In the genomic region with DNA sequence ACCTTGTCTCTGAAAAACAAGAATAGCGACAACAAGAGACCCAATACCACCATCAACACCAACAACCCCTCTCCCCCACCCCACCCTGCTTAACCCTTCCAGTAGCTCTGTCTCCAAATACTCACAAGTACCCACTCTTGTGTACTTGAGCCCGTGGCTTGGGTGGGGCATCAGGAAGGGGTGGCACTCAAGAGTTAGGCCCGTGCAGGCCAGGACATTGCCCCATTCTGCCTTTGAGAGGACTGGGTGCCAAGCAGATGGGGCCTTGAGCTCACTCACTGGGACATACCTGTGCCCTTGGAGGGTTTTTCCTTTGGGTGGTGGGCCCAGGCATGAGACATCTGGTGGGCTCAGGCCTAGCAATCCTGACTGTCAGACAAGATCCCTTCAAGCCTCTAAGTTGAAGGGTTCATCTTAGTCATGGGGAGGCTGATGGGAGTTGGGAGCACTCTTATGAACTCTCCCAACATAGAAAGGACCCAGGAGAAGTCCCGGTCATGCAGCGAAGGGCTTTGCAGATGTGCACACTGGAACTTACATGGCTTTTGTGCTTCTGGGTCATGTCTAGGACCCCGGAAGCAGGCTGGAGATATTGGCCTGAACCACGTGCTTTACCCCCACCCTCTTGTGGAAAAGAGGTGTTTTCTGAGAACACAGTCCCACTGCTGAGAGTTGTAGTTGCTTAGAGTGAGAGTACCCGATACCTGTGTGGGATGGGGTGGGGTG, we compare ENCODE assay signal across 9 mouse cellular contexts. TPM values are rescaled to one million over a fixed set of nuclear protein-coding genes. Genes with fewer than 3 reads are reported as not detected.
DNase-seq lines count a peak whose midpoint lies in the region; ATAC-seq and TF ChIP-seq lines count a peak whose summit lies in the region.
"Had no signal": no experiment of that assay in that cellular context is flagged by ENCODE, and none has a peak within 500 bp of the region (broad histone marks: within the 10 kb centered on the region; RNA-seq: fewer than 3 reads in every experiment).

No protein-coding gene starts in this region.

- H3K9me3 ChIP-seq in ES-Bruce4 (replicated peaks; ENCODE audit: control insufficient read depth, insufficient read depth, low read length, poor library complexity, severe bottlenecking), result no peaks in the 10 kb centered on the region
- no peaks in the 10 kb centered on the region for H3K9me3 ChIP-seq in hindbrain, embryonic 11.5 days (ENCODE audit: control insufficient read depth, low read length)
- H3K9me3 ChIP-seq in lung, postnatal 0 days (ENCODE audit: low read length), result no peaks in the 10 kb centered on the region

- H3K4me3 ChIP-seq in ES-Bruce4 (ENCODE audit: low read depth, low read length), result 0 out of 2 replicates have a peak overlapping the region, but pooled peaks have one; percentile 14
- H3K4me3 ChIP-seq in hindbrain, embryonic 11.5 days (ENCODE audit: low read depth, low read length), result peak overlapping the region; percentile 87
- H3K4me3 ChIP-seq in lung, postnatal 0 days (ENCODE audit: low read depth, low read length), result peak overlapping the region; percentile 93

- H3K9ac ChIP-seq in ES-Bruce4 (ENCODE audit: low read depth, poor library complexity, severe bottlenecking), result peak overlapping the region; percentile 27; the same call in 1 of the 2 replicates
- H3K9ac ChIP-seq in hindbrain, embryonic 11.5 days (ENCODE audit: low read depth, low read length), result peak overlapping the region; percentile 75
- peak overlapping the region; percentile 29; the same call in 1 of the 2 replicates for H3K9ac ChIP-seq in lung, postnatal 0 days (replicated peaks; ENCODE audit: low read depth)

- TF ChIP-seq EP300 in ES-Bruce4 (IDR thresholded peaks at IDR 0.05; ENCODE audit: insufficient read depth, low read depth, low read length), result no peak
- TF ChIP-seq EP300 in lung, postnatal 0 days (IDR thresholded peaks at IDR 0.05), result peak; percentile 39; the same call in 1 of the 2 replicates

- DNase-seq in adrenal gland, postnatal 14 days, result peak; percentile 26
- DNase-seq in adrenal gland, postnatal 4 days (ENCODE audit: low spot score in 2 of 2), result no peak
- DNase-seq in hindbrain, embryonic 11.5 days (ENCODE audit: low spot score), result no peak
- DNase-seq in lung, postnatal 0 days (ENCODE audit: low spot score), result peak; percentile 69
- DNase-seq in retina, postnatal 1 day, result no peak
- DNase-seq in testis, postnatal 10 days (ENCODE audit: low spot score), result no peak
- no peak for DNase-seq in left cerebral cortex, adult 9 months (ENCODE audit: low spot score in 2 of 2)
- DNase-seq: kidney, postnatal 10 days had no signal

- ATAC-seq in hindbrain, embryonic 11.5 days (ENCODE audit: low FRiP score), result no peak
- no peak for ATAC-seq in lung, postnatal 0 days

- no peak for TF ChIP-seq POLR2A in ES-Bruce4 (IDR thresholded peaks at IDR 0.05; ENCODE audit: insufficient read depth, low read length)

- H3K4me2 ChIP-seq in hindbrain, embryonic 11.5 days (replicated peaks; ENCODE audit: low read depth, low read length), result peak overlapping the region; percentile 92
- peak overlapping the region; percentile 66 for H3K4me2 ChIP-seq in lung, postnatal 0 days (replicated peaks; ENCODE audit: low read depth, low read length)

- WGBS in hindbrain, embryonic 11.5 days, result 73% methylated on average over 8 of the region's 8 CpGs
- WGBS in lung, postnatal 0 days, result 43% methylated on average over 8 of the region's 8 CpGs

- no peaks in the 10 kb centered on the region for H3K27me3 ChIP-seq in ES-Bruce4 (ENCODE audit: control insufficient read depth, insufficient read depth, low read length, poor library complexity, severe bottlenecking)
- H3K27me3 ChIP-seq in hindbrain, embryonic 11.5 days (ENCODE audit: control insufficient read depth, insufficient read depth, low read length), result no peaks in the 10 kb centered on the region
- no peaks in the 10 kb centered on the region for H3K27me3 ChIP-seq in lung, postnatal 0 days (replicated peaks; ENCODE audit: insufficient read depth, low read length)

- TF ChIP-seq CTCF in ES-Bruce4 (IDR thresholded peaks at IDR 0.05; ENCODE audit: low read depth, low read length), result no peak
- TF ChIP-seq CTCF in lung, postnatal 0 days (IDR thresholded peaks at IDR 0.05), result no peak

- peaks cover 2% of the 10 kb centered on the region for H3K4me1 ChIP-seq in ES-Bruce4 (ENCODE audit: control insufficient read depth, insufficient read depth, low read length)
- peaks cover 32% of the 10 kb centered on the region for H3K4me1 ChIP-seq in hindbrain, embryonic 11.5 days (replicated peaks; ENCODE audit: control insufficient read depth, insufficient read depth, low read length)
- H3K4me1 ChIP-seq in lung, postnatal 0 days (ENCODE audit: insufficient read depth, low read depth, low read length), result peaks cover 44% of the 10 kb centered on the region

- H3K36me3 ChIP-seq in ES-Bruce4 (ENCODE audit: control insufficient read depth, insufficient read depth, low read length, poor library complexity, severe bottlenecking), result peaks cover 3% of the 10 kb centered on the region; the same call in 1 of the 2 replicates
- H3K36me3 ChIP-seq in hindbrain, embryonic 11.5 days (ENCODE audit: control insufficient read depth, insufficient read depth, low read length), result 0 out of 2 replicates have a peak, but pooled peaks cover 5% of the 10 kb centered on the region
- H3K36me3 ChIP-seq in lung, postnatal 0 days (ENCODE audit: insufficient read depth, low read length), result peaks cover 7% of the 10 kb centered on the region; the same call in 1 of the 2 replicates

- peak overlapping the region; percentile 94 for H3K27ac ChIP-seq in ES-Bruce4 (ENCODE audit: insufficient read depth, low read length)
- peak overlapping the region; percentile 93; the same call in 1 of the 2 replicates for H3K27ac ChIP-seq in hindbrain, embryonic 11.5 days (ENCODE audit: low read depth, low read length)
- H3K27ac ChIP-seq in lung, postnatal 0 days (ENCODE audit: low read length), result peak overlapping the region; percentile 100

RNA-seq across cellular contexts. Expression of a gene that starts 4.3 kb away (rescaled TPM):
- 39.3 and 44.9 TPM in 2 replicates for total RNA-seq in adrenal gland, postnatal 14 days (2021)
- total RNA-seq in adrenal gland, postnatal 4 days (2021), result 10 to 100 TPM; 60.5 to 70.3 TPM
- 14.2 and 16.3 TPM in 2 replicates for polyA plus RNA-seq in ES-Bruce4 (2011; ENCODE audit: insufficient read depth, insufficient read length, low read depth, missing spikeins)
- 28.4 and 30.6 TPM in 2 replicates for polyA plus RNA-seq in hindbrain, embryonic 11.5 days (2014; fragmentation: Nextera tagmentation; extraction: Ambion mirVana)
- 34.1 and 34.8 TPM in 2 replicates for polyA plus RNA-seq in lung, postnatal 0 days (2015; fragmentation: Nextera tagmentation; extraction: Ambion mirVana)

Comparison
In these comparisons a context has a peak if more than half of its experiments do, and no peak if none do; other contexts are left out.
1. DNase-seq: peak in adrenal gland, postnatal 14 days (single experiment) and lung, postnatal 0 days (single experiment); none in adrenal gland, postnatal 4 days (0 of 2), hindbrain, embryonic 11.5 days (single experiment), retina, postnatal 1 day (single experiment), testis, postnatal 10 days (single experiment) and left cerebral cortex, adult 9 months (0 of 2).
2. H3K4me3 ChIP-seq: peak in every context shown above with its lines; median percentile 93 in lung, postnatal 0 days; 87 in hindbrain, embryonic 11.5 days; 14 in ES-Bruce4.
3. Peak in every context shown above with its lines, with median percentiles within 50 percentile points of each other: H3K27ac ChIP-seq and H3K9ac ChIP-seq.